Mouse (Mus musculus) megakaryocyte, adult 5-6 weeks (primary cell): ENCODE measurements around the gene 4933415A04Rik. TPM values are rescaled to one million over a fixed set of nuclear protein-coding genes. Genes with fewer than 3 reads are reported as not detected.

Experiments
- ATAC-seq: 2 replicates; pipeline ENCODE4 v1.8.0; 2016; ENCODE audit warnings: mild to moderate bottlenecking, inconsistent platforms; ENCODE audit not compliant: poor library complexity, severe bottlenecking
- total RNA-seq, 2 experiments: library from RNA; stranded (forward) in 1 of 2; stranded (reverse) in 1 of 2; fragments of 153-499, 151-499 nt in 1 of 2; fragments of 221-1000, 200-1000 nt in 1 of 2; gene quantifications; 2 replicates each; pipeline versions ENCODE4 v1.2.3 to v1.2.4; 2015 to 2017

Gene 4933415A04Rik
- total RNA-seq, 2 experiments from 2014 or later: not detected

DNA sequence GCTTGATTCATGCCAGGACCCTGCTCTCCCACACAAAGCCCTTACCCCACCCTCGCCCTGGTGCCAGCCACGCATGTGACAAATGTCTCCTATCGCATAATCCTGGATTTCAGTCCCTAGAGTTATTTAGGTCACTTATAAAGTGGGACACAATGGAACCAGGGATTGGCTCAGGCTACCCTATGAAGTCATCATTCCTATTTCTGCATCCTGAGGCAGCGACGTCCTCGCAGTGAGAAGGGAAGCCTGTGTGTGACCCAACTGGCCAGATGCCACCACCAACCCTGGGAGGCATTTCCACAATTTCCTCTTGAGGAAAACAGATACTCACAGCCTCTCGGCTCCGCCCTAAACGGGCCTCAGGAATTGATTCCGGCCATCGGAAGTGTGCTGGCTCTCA, 17.2 kb upstream of the 4933415A04Rik start:
- peak; percentile 44 for ATAC-seq

- ATAC-seq: peak; percentile 78
Observed at GRCm38 (mm10) chr11:43575061-43575375, 11.8 kb upstream of the 4933415A04Rik start.

DNA sequence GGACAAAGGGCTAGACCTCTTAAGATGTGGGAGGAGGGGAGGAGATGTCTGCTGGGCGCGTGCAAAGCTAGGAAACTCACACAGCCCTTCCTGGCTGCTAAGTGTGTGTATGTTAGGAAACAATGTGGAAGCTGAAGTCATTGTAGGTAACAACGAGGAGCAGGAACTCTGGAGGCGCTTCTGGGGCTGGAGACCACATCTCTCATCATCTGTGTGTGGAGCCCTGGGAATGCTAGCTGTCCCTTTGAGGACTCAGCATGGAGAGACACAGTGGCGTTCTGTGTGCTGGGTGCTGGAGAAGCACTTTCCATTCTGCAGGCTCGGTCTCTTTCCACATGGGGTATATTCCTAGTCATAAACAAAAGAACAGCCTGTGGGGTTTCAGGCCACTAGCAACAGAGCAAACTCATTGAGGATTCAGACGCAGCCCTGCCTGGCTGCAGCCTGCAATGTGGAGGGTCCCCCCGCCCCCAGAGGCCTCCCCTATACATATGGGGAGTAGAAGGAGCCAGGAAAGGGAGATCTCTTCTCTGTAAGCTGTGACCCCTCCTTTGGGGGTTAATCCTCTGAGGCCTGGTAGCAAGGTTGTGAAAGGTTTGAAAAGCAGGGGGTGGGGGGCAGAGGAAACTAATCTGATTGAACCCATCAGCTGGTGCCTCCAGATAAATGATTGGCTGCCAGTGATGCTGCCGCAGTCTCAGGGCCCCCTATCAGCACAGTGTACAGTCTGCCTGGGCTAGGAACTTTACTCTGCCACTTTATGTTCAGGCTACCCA, 11.3 kb upstream of the 4933415A04Rik start:
- ATAC-seq: no peak

GRCm38 (mm10) chr11:43577713-43578478, 8.9 kb upstream of the 4933415A04Rik start:
- ATAC-seq: no peak

DNA sequence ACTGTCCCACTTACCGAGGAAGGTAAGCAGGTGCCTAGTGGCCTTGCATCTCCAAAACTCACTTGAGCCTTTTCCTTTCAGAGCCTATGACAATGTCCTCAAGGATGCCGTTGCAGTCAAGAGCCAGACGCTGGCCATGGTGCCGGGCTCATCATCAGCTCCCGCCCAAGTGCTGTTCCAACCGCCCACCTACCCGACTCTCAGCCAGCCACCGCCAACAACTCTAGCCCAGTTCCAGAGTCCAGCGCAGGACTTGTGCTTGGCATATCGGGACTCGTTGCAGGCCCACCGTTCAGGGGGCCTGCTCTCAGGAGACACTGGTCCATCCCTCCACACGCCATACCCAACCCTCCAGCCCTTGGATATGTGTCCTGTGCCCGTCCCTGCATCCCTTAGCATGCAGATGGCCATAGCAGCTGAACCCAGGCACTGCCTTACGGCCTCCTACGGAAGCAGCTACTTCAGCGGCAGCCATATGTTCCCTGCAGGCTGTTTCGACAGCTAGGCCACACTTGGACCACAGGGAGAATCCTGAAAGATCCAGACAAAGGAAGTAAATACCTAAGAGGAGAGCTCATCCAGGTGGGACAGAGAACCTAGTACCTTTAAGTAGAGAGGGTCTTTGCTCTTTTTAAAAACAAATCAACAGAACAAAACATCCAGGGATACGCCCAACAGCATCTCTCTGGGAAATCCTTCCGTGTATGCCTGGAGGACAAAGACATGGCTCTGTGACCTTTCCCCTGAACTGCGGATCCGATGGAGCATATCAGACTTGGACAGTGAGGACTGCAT, 1.4 kb upstream of the 4933415A04Rik start:
- no peak for ATAC-seq

DNA sequence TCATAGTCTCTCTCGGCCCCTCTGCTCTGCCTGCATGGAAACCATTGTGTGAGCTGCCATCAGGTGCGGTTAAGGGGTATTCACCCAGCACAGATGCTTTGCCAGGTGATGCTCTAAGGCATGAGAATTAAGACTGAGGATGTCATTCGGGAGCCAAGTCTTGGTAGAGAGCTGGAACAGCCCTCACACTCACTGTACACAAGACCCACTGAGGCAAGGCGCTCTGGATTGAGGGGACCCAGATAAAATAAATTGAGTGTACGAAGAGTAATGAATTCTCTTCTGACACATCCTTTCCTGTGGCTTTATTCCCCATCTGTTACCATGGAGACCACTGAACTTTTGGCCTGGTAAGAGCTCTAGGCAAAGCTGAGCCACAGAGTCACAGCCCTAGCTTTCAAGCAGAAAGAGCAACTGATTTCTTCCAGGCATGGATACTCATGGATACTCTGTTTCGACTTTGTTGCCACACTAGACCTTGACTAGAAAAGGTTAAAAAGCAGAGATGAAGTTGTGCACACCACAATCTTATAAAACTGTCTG, 2.8 kb downstream of the 4933415A04Rik start:
- no peak for ATAC-seq

DNA sequence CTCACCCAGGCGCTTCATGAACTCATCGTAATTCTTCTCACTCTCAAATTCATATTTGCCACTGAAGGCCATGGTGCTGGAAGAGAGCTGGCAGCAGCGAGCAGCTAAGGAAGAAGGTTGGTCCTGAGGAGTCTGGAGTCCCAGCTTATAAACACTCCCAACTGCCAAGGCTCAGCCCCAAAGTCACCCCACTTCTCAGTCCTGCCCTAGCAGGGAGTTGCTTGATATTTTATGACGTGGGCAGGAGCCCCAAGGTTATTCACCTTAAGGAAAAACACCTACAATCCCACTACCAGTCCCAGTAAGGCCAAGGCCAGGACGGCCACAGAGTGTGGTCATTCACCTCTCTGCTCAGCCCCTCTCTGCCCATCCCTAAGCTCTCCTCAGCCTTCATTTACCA, 14.6 kb downstream of the 4933415A04Rik start, which contains the start of gene Fabp6:
Gene Fabp6 (minus strand): TSS at position 101 of the 400 bp plus-strand sequence.
- ATAC-seq: no peak

GRCm38 (mm10) chr11:43604207-43604606, 17.4 kb downstream of the 4933415A04Rik start:
- ATAC-seq: no peak

- no peak for ATAC-seq
Observed at GRCm38 (mm10) chr11:43604891-43605290, 18.1 kb downstream of the 4933415A04Rik start.

DNA sequence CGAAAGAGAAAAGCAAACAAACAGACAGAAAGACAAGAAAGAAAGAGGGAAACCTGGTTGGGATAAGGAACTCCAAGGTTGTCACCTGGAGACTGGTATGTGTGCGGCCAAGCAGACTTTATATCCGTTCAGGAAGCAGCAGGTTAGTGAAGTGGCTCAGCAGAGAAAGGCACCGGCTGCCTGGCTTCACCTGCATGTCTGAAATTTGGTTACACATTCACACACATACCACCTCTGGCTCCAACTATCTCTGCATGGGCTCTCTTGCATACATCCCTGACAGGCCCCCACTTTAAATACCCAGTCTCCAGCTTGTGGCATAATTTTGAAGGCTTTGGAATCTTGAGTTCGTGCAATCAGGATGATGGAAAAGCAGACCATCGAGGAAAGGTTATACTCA, 19.0 kb downstream of the 4933415A04Rik start:
- ATAC-seq: no peak

DNA sequence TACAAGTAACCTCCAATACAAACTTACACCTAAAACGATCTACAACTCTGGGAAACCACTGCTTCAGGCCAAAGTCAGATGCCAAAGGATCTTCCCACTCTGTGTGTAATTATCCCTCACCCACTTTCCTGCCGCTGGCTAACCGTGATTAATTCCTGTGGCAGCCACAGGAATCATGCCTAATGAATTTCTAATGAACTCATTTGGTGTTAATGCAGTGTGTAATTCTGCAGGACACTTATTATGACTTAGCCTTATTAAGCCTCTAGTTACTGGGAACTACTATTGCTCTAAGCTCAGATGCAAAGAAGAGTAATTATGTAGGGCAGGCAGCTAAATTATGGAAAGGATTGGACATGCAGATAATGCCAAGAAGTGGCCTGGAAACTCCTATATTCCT, 21.6 kb downstream of the 4933415A04Rik start:
- no peak for ATAC-seq

DNA sequence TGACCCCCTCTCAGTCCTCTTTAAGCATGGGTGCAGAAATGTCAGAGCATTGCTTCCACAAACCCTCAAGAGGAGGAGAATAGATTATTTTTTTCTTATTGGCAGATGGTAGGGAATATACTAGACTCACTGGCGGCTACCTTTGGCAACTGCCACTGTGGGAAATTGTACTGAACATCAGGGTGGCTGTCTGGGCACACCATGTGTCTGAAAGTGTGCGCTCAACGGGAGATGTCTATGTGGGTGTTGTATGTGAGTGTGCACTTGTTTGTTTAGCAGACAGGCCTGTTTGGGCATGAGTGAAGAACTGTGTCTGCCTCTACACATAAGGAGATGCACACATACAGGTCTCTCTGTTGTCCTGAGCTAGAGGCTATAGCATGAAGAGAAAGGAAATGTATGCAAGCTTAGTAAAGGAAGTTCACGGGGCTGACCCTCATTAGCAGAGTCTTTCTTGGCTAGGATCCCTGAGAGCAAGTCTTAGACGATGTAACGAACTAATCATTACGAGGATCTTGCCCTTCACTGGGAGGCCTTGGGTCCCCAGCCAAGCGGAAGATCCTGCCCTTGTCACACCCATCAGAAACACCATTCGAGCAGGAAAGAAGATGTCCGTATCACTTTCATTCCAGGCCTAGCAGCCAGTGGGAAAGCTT, 23.3 kb downstream of the 4933415A04Rik start:
- ATAC-seq: no peak

- no peak for ATAC-seq
Observed at GRCm38 (mm10) chr11:43610662-43611033, 23.8 kb downstream of the 4933415A04Rik start.

DNA sequence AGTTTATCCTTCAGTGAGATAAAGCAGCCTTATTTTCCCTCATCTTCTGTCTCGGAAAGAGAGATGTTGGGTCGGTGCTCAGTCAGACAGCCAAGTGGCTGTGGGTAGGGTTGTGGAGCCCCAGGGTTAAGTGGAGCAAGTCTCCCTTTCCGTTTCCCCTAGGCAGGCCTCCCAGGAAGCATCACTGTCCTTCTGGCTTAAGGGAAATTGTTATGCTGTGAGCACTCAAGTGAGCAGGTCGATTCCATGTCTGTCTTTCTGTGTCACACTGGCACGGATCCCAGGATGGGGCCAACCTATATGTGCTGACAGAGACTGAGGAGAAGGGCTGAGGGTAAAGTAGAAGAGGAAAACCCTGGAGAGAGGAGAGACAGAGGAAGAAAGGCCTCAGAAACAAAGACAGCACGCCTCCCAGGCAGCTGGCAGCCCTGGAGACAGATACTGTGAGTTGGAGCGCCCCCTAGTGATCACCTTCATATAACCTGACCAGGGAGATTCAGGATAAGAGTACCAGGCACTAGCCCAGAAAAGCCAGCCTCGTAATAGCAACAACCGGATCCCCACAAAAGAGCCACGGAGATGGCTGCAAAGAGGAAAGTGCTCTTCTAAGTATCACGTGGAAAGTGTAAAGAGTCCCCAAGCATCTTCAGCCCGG, 26.1 kb downstream of the 4933415A04Rik start:
- peak; percentile 89 for ATAC-seq

GRCm38 (mm10) chr11:43617924-43618323, 31.1 kb downstream of the 4933415A04Rik start:
- no peak for ATAC-seq

- no peak for ATAC-seq
Observed at GRCm38 (mm10) chr11:43618403-43618802, 31.6 kb downstream of the 4933415A04Rik start.

DNA sequence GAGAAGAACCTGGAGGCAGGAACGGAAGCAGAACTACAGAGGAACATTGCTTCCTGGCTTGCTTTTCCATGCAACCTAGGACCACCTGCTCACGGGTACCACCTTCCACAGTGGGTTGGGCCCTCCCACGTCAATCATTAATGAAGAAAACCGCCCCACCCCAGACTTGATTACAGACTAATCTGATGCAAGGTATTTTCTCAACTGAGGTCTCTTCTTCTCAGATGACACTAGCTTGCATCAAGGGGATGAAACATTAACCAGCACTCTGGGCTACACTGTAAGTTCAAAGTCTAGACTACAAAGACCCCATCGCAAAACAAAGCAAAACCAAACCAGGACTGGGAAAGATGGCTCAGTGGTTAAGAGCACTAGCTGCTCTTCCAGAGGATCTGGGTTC, 34.9 kb downstream of the 4933415A04Rik start:
- ATAC-seq: no peak

DNA sequence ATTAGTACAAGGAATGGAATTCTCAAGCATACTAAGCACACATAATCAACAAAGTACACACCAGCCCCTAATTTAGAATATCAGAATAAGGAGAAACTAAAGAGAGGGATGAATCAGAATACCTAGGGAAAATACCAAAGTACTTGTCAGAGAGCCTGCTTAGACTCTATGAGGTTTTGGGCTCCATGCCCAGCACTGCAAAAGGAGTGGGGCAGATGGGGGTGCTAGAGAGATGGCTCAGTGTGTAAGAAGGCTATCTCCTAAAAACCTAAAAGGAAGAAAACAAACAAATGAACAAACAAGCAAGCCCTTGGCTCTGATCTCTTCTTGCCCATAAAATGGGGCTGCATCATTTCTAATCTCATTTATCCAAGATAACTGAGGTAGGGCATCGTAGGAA, 37.5 kb downstream of the 4933415A04Rik start:
- ATAC-seq: no peak

- ATAC-seq: no peak
Observed at GRCm38 (mm10) chr11:43626300-43626926, 39.6 kb downstream of the 4933415A04Rik start.
